Comparison of ENCODE assay signal across 13 mouse cellular contexts in the genomic region with DNA sequence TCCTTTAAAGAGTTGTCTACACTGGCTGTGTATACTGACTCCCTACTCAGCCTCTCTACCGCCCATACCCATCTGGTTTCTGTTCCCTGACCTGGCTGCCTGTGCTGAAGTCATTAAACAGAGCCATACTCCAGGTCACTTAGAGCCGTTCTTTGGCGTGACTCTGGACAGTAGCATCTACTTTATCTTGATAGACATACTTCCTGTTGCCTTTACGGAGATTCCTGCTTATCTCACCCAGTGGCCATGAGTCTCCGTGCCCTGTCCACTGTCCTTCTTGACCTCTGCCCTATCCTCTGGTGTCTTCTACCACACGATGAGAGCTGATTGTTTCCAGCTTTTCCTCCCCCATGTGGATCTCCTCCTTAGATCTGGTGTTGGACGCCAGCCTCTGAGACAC. TPM values are rescaled to one million over a fixed set of nuclear protein-coding genes. Genes with fewer than 3 reads are reported as not detected.
DNase-seq lines count a peak whose midpoint lies in the region; ATAC-seq and TF ChIP-seq lines count a peak whose summit lies in the region.
"Had no signal": no experiment of that assay in that cellular context is flagged by ENCODE, and none has a peak within 500 bp of the region (broad histone marks: within the 10 kb centered on the region; RNA-seq: fewer than 3 reads in every experiment).

No protein-coding gene starts in this region.

- H3K4me3 ChIP-seq in liver, embryonic 11.5 days (ENCODE audit: low read depth, low read length) = no peak overlapping the region
- H3K4me3 ChIP-seq in small intestine, adult 2 months (ENCODE audit: low read depth, low read length) = no peak overlapping the region
- H3K4me3 ChIP-seq: erythroblast, embryonic 14.5 days; hindbrain, embryonic 10.5 days had no signal

- no peak overlapping the region for H3K27ac ChIP-seq in liver, embryonic 11.5 days (ENCODE audit: low read depth, low read length)
- peak overlapping the region; percentile 39; the same call in 1 of the 2 replicates for H3K27ac ChIP-seq in small intestine, adult 2 months (ENCODE audit: insufficient read depth, low read depth, low read length)
- H3K27ac ChIP-seq: hindbrain, embryonic 10.5 days had no signal

- no peaks in the 10 kb centered on the region for H3K36me3 ChIP-seq in liver, embryonic 11.5 days (ENCODE audit: control insufficient read depth, insufficient read depth, low read length)
- no peaks in the 10 kb centered on the region for H3K36me3 ChIP-seq in small intestine, adult 2 months (ENCODE audit: control insufficient read depth, insufficient read depth, low read length)
- H3K36me3 ChIP-seq: hindbrain, embryonic 10.5 days had no signal

- TF ChIP-seq POLR2A in small intestine, adult 2 months (IDR thresholded peaks at IDR 0.05; ENCODE audit: low read depth, low read length) = no peak

- H3K27me3 ChIP-seq in liver, embryonic 11.5 days (replicated peaks; ENCODE audit: control insufficient read depth, insufficient read depth, low read length) = no peaks in the 10 kb centered on the region
- H3K27me3 ChIP-seq in small intestine, adult 2 months (ENCODE audit: control insufficient read depth, insufficient read depth, low read length) = no peaks in the 10 kb centered on the region

- TF ChIP-seq CTCF in small intestine, adult 2 months (IDR thresholded peaks at IDR 0.05; ENCODE audit: extremely low read depth, insufficient read length, insufficient replicate concordance, low read depth, low read length) = no peak

- H3K9me3 ChIP-seq in liver, embryonic 11.5 days (ENCODE audit: control insufficient read depth, low read length) = no peaks in the 10 kb centered on the region
- H3K9me3 ChIP-seq: hindbrain, embryonic 10.5 days had no signal

- intact Hi-C loops in heart, postnatal 10 days (cut with DNase I) = no loop called here

- H3K9ac ChIP-seq in liver, embryonic 11.5 days (ENCODE audit: low read depth, low read length) = no peak overlapping the region

- peak; percentile 95 for DNase-seq in heart, adult 11 months
- DNase-seq in heart, postnatal 10 days = no peak
- no peak for DNase-seq in liver, embryonic 11.5 days (ENCODE audit: low spot score)
- DNase-seq in liver = no peak
- no peak for DNase-seq in spleen, adult 12 weeks (ENCODE audit: low spot score)
- DNase-seq: cerebellum, postnatal 10 days; midbrain, embryonic 14.5 days; right cerebral cortex, postnatal 4 days had no signal

- no peak for ATAC-seq in liver, embryonic 11.5 days (replicated peaks; ENCODE audit: low FRiP score)
- peak; percentile 58 for ATAC-seq in granulocyte monocyte progenitor cell, adult 5-6 weeks (replicated peaks; ENCODE audit: poor library complexity, severe bottlenecking)
- ATAC-seq: forebrain, embryonic 14.5 days had no signal

- WGBS in liver, embryonic 11.5 days = 26% methylated on average over 7 of the region's 7 CpGs
- 46% methylated on average over 7 of the region's 7 CpGs for WGBS in small intestine, adult 2 months

- H3K4me2 ChIP-seq in liver, embryonic 11.5 days = peak overlapping the region; percentile 10; the same call in 1 of the 2 replicates

- peaks cover 8% of the 10 kb centered on the region; the same call in 1 of the 2 replicates for H3K4me1 ChIP-seq in liver, embryonic 11.5 days (replicated peaks; ENCODE audit: control insufficient read depth, insufficient read depth, low read length)
- H3K4me1 ChIP-seq in small intestine, adult 2 months (ENCODE audit: control insufficient read depth, insufficient read depth, insufficient read length, low read length) = peaks cover 24% of the 10 kb centered on the region
- H3K4me1 ChIP-seq: hindbrain, embryonic 10.5 days had no signal

RNA-seq across cellular contexts. Expression of a gene that starts 6.5 kb away (rescaled TPM):
- 10 to 100 TPM; 23.5 to 25.8 TPM for total RNA-seq in heart, postnatal 10 days (2021)
- 0.14 and 0.38 TPM in 2 replicates for polyA plus RNA-seq in liver, embryonic 11.5 days (2014; fragmentation: Nextera tagmentation; extraction: Ambion mirVana)
- total RNA-seq in granulocyte monocyte progenitor cell, adult 5-6 weeks (2014; fragmentation: Nextera tagmentation) = 16.4 and 29.8 TPM in 2 replicates
- 14.1 and 23.2 TPM in 2 replicates for total RNA-seq in granulocyte monocyte progenitor cell, adult 5-6 weeks (2017)
- 14.6 and 21.8 TPM in 2 replicates for polyA plus RNA-seq in small intestine, adult 2 months (2012; rRNA removed)
- polyA plus RNA-seq: erythroblast, embryonic 14.5 days had no signal

RNA-seq across cellular contexts. Expression of a gene that starts 58.6 kb away (rescaled TPM):
- total RNA-seq in heart, postnatal 10 days (2021) = 10 to 100 TPM; 13.0 to 13.7 TPM
- 2.5 and 3.0 TPM in 2 replicates for polyA plus RNA-seq in liver, embryonic 11.5 days (2014; fragmentation: Nextera tagmentation; extraction: Ambion mirVana)
- total RNA-seq in granulocyte monocyte progenitor cell, adult 5-6 weeks (2014; fragmentation: Nextera tagmentation) = 22.1 and 24.8 TPM in 2 replicates
- total RNA-seq in granulocyte monocyte progenitor cell, adult 5-6 weeks (2017) = 34.5 and 40.2 TPM in 2 replicates
- polyA plus RNA-seq in small intestine, adult 2 months (2012; rRNA removed) = 0.62 TPM in 2 replicates
